Mouse (Mus musculus): ENCODE results near the gene Aig1. TPM values are rescaled to one million over a fixed set of nuclear protein-coding genes. Genes with fewer than 3 reads are reported as not detected.

Aig1 gene
- polyA plus RNA-seq, 1 experiment from 2014 or later = 33.8 TPM

- no peak overlapping the region for H3K27ac ChIP-seq
- H3K9ac ChIP-seq = no peak overlapping the region
- ATAC-seq (ENCODE audit: insufficient number of reproducible peaks, low FRiP score, low TSS enrichment, low read depth) = no peak
- H3K9me3 ChIP-seq = no peaks in the 10 kb centered on the region
- H3K4me3 ChIP-seq = no peak overlapping the region
- H3K36me3 ChIP-seq = no peaks in the 10 kb centered on the region
- no peak overlapping the region for H3K4me2 ChIP-seq
- 75% methylated on average over 10 of the region's 10 CpGs for WGBS
- H3K4me1 ChIP-seq = peaks cover 2% of the 10 kb centered on the region; the same call in 1 of the 2 replicates
- no peaks in the 10 kb centered on the region for H3K27me3 ChIP-seq
Measured at GRCm38 (mm10) chr10:13874301-13875037, 5.7 kb upstream of the Aig1 start.

DNA sequence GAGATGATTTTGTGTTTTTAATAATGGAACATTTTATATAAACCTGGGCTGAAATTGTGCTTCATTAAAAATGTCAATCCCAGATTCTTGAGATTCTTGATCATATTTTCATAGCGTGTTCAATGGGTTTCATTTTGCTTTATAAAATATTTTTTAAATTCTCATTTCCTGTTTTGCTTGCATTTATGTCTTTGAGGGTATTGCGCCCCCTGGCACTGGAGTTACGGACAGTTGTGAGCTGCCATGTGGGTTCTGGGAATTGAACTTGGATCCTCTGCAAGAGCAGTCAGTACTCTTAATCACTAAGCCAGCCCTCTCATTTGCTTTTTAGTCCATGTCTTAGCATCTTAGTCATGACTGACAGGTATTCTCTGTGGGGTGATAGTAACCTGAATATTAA, 1.8 kb upstream of the Aig1 start:
- H3K9me3 ChIP-seq = no peaks in the 10 kb centered on the region
- no peaks in the 10 kb centered on the region for H3K36me3 ChIP-seq
- H3K4me1 ChIP-seq = peaks cover 13% of the 10 kb centered on the region
- WGBS = 74% methylated on average over 3 of the region's 3 CpGs
- H3K4me2 ChIP-seq = no peak overlapping the region
- no peaks in the 10 kb centered on the region for H3K27me3 ChIP-seq
- no peak overlapping the region for H3K4me3 ChIP-seq
- no peak for ATAC-seq (ENCODE audit: insufficient number of reproducible peaks, low FRiP score, low TSS enrichment, low read depth)
- H3K9ac ChIP-seq = no peak overlapping the region
- H3K27ac ChIP-seq = no peak overlapping the region

- Histone ChIP-seq H3K4me3 (peak overlapping the region; percentile 68), H3K36me3 (no peaks in the 10 kb centered on the region), H3K9me3 (no peaks in the 10 kb centered on the region), H3K4me2 (peak overlapping the region; percentile 89), H3K4me1 (peaks cover 13% of the 10 kb centered on the region), H3K27ac (peak overlapping the region; percentile 43; the same call in 1 of the 2 replicates), H3K27me3 (no peaks in the 10 kb centered on the region), H3K9ac (no peak overlapping the region)
- ATAC-seq (ENCODE audit: insufficient number of reproducible peaks, low FRiP score, low TSS enrichment, low read depth) = no peak
- 16% methylated on average over 13 of the region's 13 CpGs for WGBS
Measured at GRCm38 (mm10) chr10:13869322-13870035, 699 bp upstream of the Aig1 start.

DNA sequence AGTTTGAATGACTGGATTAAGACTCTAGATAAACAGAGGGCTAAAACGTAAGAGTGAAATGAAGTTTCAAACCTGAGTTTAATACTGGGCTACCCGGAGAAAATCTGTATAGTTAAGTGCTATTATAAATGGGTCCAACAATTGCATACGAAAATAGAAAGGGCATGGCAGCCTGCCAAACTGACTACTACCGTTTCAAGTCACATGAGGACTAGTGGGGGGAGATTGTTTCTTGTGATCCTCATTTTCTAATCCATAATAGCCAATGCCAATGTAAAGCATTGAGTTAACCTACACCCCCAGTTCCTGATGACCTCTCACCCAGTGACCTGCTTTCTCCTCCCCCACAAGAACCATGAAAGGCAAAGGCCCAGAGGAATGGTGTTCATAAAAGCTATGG, 2.4 kb downstream of the Aig1 start:
- Histone ChIP-seq H3K4me3 (no peak overlapping the region), H3K27ac (no peak overlapping the region), H3K27me3 (no peaks in the 10 kb centered on the region), H3K4me2 (no peak overlapping the region), H3K9me3 (no peaks in the 10 kb centered on the region), H3K4me1 (peaks cover 13% of the 10 kb centered on the region), H3K36me3 (no peaks in the 10 kb centered on the region), H3K9ac (no peak overlapping the region)
- no peak for ATAC-seq (ENCODE audit: insufficient number of reproducible peaks, low FRiP score, low TSS enrichment, low read depth)
- WGBS = 48% methylated on average over 4 of the region's 4 CpGs

GRCm38 (mm10) chr10:13861115-13861909, 7.5 kb downstream of the Aig1 start:
- no peak for ATAC-seq (ENCODE audit: insufficient number of reproducible peaks, low FRiP score, low TSS enrichment, low read depth)
- Histone ChIP-seq H3K9me3 (no peaks in the 10 kb centered on the region), H3K4me2 (no peak overlapping the region), H3K9ac (no peak overlapping the region), H3K36me3 (no peaks in the 10 kb centered on the region), H3K27ac (no peak overlapping the region), H3K4me3 (no peak overlapping the region), H3K27me3 (no peaks in the 10 kb centered on the region), H3K4me1 (peaks cover 5% of the 10 kb centered on the region; the same call in 1 of the 2 replicates)
- 29% methylated on average over 11 of the region's 11 CpGs for WGBS

GRCm38 (mm10) chr10:13856438-13856837, 12.3 kb downstream of the Aig1 start:
- no peak overlapping the region for H3K27ac ChIP-seq
- no peaks in the 10 kb centered on the region for H3K36me3 ChIP-seq
- H3K4me2 ChIP-seq = no peak overlapping the region
- H3K9ac ChIP-seq = no peak overlapping the region
- peaks cover 8% of the 10 kb centered on the region; the same call in 1 of the 2 replicates for H3K4me1 ChIP-seq
- H3K27me3 ChIP-seq = no peaks in the 10 kb centered on the region
- 42% methylated on average over 7 of the region's 7 CpGs for WGBS
- no peak for ATAC-seq (ENCODE audit: insufficient number of reproducible peaks, low FRiP score, low TSS enrichment, low read depth)
- H3K9me3 ChIP-seq = no peaks in the 10 kb centered on the region
- no peak overlapping the region for H3K4me3 ChIP-seq

DNA sequence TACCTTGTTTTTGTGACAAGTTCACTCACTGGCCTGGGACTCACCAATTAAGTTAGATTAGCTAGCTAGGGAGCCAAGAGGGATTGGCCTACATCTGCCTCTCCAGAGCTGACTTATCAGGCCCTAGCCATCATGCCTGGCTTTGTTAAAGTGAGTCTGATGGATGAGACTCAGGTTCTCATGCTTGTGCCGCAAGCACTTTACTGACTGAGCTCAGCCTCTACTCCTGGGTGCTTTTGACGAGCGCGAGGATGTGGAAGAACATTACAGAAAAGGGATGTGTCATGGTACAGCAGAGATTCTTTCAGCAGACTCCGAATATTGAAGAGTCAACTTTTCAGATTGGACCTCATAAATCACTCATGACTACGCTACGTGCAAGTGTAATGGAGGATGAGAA, 12.8 kb downstream of the Aig1 start:
- H3K27ac ChIP-seq = no peak overlapping the region
- H3K9ac ChIP-seq = no peak overlapping the region
- H3K27me3 ChIP-seq = no peaks in the 10 kb centered on the region
- no peak for ATAC-seq (ENCODE audit: insufficient number of reproducible peaks, low FRiP score, low TSS enrichment, low read depth)
- H3K4me1 ChIP-seq = peaks cover 8% of the 10 kb centered on the region; the same call in 1 of the 2 replicates
- WGBS = 80% methylated on average over 7 of the region's 7 CpGs
- H3K4me2 ChIP-seq = no peak overlapping the region
- H3K4me3 ChIP-seq = no peak overlapping the region
- no peaks in the 10 kb centered on the region for H3K9me3 ChIP-seq
- H3K36me3 ChIP-seq = no peaks in the 10 kb centered on the region

DNA sequence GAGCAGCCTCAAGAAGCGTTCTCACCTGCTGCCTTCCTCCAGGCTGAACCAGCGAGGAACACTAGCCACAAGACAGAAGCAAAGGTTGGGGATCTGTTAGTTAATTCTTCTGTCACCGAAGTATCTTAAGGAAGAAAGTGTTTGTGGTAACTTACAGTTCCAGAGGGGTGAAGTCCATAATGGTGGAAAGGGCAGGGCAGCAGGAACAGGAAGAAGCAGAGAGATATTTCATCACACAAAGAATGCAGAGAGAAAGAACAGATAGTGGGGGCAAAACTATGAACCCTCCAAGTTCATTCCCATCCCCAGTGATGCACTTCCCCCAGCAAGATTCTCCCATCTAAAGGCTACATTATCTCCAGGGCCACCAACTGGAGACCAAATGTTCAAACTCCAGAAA, 13.7 kb downstream of the Aig1 start:
- Histone ChIP-seq H3K9ac (no peak overlapping the region), H3K36me3 (no peaks in the 10 kb centered on the region), H3K9me3 (no peaks in the 10 kb centered on the region), H3K4me3 (no peak overlapping the region), H3K27ac (no peak overlapping the region), H3K27me3 (no peaks in the 10 kb centered on the region), H3K4me2 (no peak overlapping the region), H3K4me1 (peaks cover 8% of the 10 kb centered on the region; the same call in 1 of the 2 replicates)
- WGBS = 89% methylated on average over 3 of the region's 3 CpGs
- no peak for ATAC-seq (ENCODE audit: insufficient number of reproducible peaks, low FRiP score, low TSS enrichment, low read depth)

DNA sequence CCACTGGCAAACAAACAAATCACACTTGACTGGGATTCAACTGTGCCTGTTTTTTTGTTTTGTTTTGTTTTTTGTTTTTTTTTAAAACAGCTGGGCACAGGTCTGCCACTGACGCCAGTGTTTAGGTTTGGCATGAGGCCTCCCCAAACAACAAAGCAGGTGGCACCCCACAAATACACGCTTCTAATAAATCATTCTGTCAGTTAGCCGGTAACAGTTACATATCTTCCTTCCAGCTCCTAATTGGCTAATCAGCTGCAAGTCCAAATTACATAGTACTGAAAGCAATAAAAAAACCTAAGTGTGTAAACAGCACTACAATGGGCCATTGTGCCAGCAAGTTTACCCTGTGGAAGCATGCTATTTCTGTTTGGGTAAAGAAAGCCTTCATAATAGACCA, 18.7 kb downstream of the Aig1 start:
- ATAC-seq (ENCODE audit: insufficient number of reproducible peaks, low FRiP score, low TSS enrichment, low read depth) = no peak
- H3K27ac ChIP-seq = no peak overlapping the region

GRCm38 (mm10) chr10:13849205-13849604, 19.6 kb downstream of the Aig1 start:
- Histone ChIP-seq H3K9me3 (no peaks in the 10 kb centered on the region), H3K9ac (no peak overlapping the region), H3K36me3 (no peaks in the 10 kb centered on the region), H3K4me2 (no peak overlapping the region), H3K27me3 (no peaks in the 10 kb centered on the region), H3K4me1 (no peaks in the 10 kb centered on the region), H3K27ac (no peak overlapping the region), H3K4me3 (no peak overlapping the region)
- WGBS = 64% methylated on average over 2 of the region's 2 CpGs
- ATAC-seq (ENCODE audit: insufficient number of reproducible peaks, low FRiP score, low TSS enrichment, low read depth) = no peak

More for the DNA sequence above, 18.7 kb downstream of the Aig1 start:
- no peaks in the 10 kb centered on the region for H3K9me3 ChIP-seq
- H3K4me2 ChIP-seq = no peak overlapping the region
- H3K4me1 ChIP-seq = no peaks in the 10 kb centered on the region
- H3K9ac ChIP-seq = no peak overlapping the region
- WGBS = 24% methylated on average over 3 of the region's 3 CpGs
- no peaks in the 10 kb centered on the region for H3K27me3 ChIP-seq
- no peak overlapping the region for H3K4me3 ChIP-seq
- H3K36me3 ChIP-seq = no peaks in the 10 kb centered on the region

DNA sequence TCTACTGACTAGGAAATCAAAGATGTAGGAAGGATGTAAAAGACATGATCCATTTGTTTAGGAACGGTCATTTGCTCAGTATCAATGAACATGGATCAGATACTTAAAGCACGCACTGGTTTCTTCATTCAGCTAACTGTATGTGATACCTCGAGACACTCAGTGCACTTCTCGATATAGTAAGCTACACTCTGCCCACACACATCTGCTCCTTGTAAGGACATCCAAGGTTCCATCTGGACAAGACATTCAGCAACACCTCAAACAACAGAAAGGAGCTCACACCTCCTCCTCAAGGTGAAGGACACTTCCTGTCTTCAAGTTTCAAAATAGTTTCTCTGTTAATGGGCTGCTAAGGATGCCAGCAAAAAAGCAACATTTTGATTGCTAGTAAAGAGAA, 23.9 kb downstream of the Aig1 start:
- no peak overlapping the region for H3K9ac ChIP-seq
- no peaks in the 10 kb centered on the region for H3K27me3 ChIP-seq
- no peak overlapping the region for H3K4me3 ChIP-seq
- H3K4me2 ChIP-seq = no peak overlapping the region
- no peak overlapping the region for H3K27ac ChIP-seq
- no peaks in the 10 kb centered on the region for H3K36me3 ChIP-seq
- H3K9me3 ChIP-seq = no peaks in the 10 kb centered on the region
- H3K4me1 ChIP-seq = no peaks in the 10 kb centered on the region
- no peak for ATAC-seq (ENCODE audit: insufficient number of reproducible peaks, low FRiP score, low TSS enrichment, low read depth)
- 80% methylated on average over 4 of the region's 4 CpGs for WGBS

- no peak overlapping the region for H3K27ac ChIP-seq
- H3K36me3 ChIP-seq = no peaks in the 10 kb centered on the region
- no peak for ATAC-seq (ENCODE audit: insufficient number of reproducible peaks, low FRiP score, low TSS enrichment, low read depth)
- H3K4me1 ChIP-seq = no peaks in the 10 kb centered on the region
- H3K27me3 ChIP-seq = no peaks in the 10 kb centered on the region
- no peak overlapping the region for H3K9ac ChIP-seq
- no peaks in the 10 kb centered on the region for H3K9me3 ChIP-seq
- no peak overlapping the region for H3K4me3 ChIP-seq
- 64% methylated on average over 3 of the region's 3 CpGs for WGBS
- H3K4me2 ChIP-seq = no peak overlapping the region
Measured at GRCm38 (mm10) chr10:13843746-13844145, 25.0 kb downstream of the Aig1 start.
